Mouse (Mus musculus): Measurements from ENCODE around the gene Grhpr. TPM values are rescaled to one million over a fixed set of nuclear protein-coding genes. Genes with fewer than 3 reads are reported as not detected.

Gene Grhpr
- polyA plus RNA-seq, 1 experiment from 2014 or later: 33.5 TPM

DNA sequence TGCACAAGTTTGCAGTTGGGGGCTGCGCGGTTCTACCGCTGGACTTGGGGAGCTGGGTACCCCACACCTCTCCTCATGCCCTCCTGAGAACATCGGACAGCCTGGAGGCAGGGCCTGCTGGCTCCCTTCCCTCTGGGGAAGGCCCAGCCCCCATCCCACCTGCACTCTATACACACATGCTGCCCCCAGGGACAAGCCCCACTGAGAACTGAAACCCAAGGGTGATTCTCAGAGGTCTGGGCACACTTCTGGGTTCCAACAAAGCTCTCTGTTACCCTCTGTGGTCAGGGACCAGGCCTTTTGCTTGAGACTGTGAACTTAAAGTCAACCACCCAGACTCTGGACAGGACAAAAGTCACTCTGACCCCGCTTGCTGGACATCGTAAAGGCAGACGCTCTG, 11.1 kb upstream of the Grhpr start:
- no peaks in the 10 kb centered on the region for H3K9me3 ChIP-seq (ENCODE audit: control insufficient read depth, low read length)
- H3K27me3 ChIP-seq (replicated peaks; ENCODE audit: control insufficient read depth, insufficient read depth, low read length): no peaks in the 10 kb centered on the region
- no peak overlapping the region for H3K4me2 ChIP-seq (ENCODE audit: low read length)
- 90% methylated on average over 7 of the region's 7 CpGs for WGBS
- H3K4me3 ChIP-seq (ENCODE audit: low read length): no peak overlapping the region
- no peaks in the 10 kb centered on the region for H3K36me3 ChIP-seq (ENCODE audit: control insufficient read depth, insufficient read depth, low read length)
- H3K9ac ChIP-seq (ENCODE audit: low read depth, low read length): no peak overlapping the region
- H3K4me1 ChIP-seq (ENCODE audit: control insufficient read depth, insufficient read depth, low read depth, low read length): no peaks in the 10 kb centered on the region
- no peak for ATAC-seq
- no peak overlapping the region for H3K27ac ChIP-seq (ENCODE audit: low read depth, low read length)

DNA sequence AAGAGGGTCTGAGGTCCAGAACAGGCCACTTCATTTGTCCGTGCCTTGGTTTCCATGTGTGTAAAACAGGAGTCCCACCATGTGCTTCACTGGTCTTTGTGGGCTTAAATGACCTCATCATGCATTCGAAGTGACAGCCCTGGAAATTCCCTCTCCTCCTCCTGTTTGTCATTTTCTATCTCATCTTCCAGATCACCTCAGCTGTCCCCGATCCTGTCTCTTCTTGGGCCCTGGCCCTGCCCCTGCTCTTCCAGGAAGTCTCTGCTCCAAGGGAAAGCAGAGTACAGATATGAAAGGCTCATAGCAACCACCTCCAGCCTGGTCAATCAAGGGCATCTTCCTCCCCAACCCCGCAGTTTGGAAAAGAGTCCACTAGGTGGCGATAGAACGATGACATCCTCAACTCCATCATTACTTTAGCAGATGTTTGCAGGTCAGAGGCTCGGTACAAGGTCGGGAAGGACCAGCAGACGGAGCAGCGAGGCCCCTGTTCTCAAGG, 10.5 kb upstream of the Grhpr start:
- H3K27me3 ChIP-seq (replicated peaks; ENCODE audit: control insufficient read depth, insufficient read depth, low read length): no peaks in the 10 kb centered on the region
- ATAC-seq: no peak
- H3K9me3 ChIP-seq (ENCODE audit: control insufficient read depth, low read length): no peaks in the 10 kb centered on the region
- no peak overlapping the region for H3K9ac ChIP-seq (ENCODE audit: low read depth, low read length)
- WGBS: 25% methylated on average over 10 of the region's 10 CpGs
- H3K4me2 ChIP-seq (ENCODE audit: low read length): no peak overlapping the region
- no peaks in the 10 kb centered on the region for H3K4me1 ChIP-seq (ENCODE audit: control insufficient read depth, insufficient read depth, low read depth, low read length)
- H3K4me3 ChIP-seq (ENCODE audit: low read length): no peak overlapping the region
- H3K36me3 ChIP-seq (ENCODE audit: control insufficient read depth, insufficient read depth, low read length): no peaks in the 10 kb centered on the region
- no peak overlapping the region for H3K27ac ChIP-seq (ENCODE audit: low read depth, low read length)

DNA sequence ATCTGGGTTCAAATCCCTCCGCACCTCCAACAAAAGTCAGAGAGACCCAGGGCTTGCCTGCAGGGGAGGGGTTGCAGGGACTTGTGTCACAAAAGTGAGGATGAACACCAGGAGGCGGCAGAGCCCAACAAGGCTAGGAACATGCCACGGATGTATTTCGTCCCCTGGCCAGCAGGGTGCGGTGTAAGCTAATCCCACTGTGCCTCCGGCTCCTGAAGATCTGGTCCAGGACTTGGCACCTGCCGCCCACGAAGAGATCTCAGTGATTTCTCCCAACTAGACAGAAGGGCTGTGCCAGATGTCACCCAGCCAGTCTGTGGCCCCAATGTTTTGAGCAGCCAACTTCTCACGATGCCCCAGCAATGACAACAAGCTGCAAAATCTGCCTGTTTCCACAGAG, 7.7 kb upstream of the Grhpr start:
- no peaks in the 10 kb centered on the region for H3K4me1 ChIP-seq (ENCODE audit: control insufficient read depth, insufficient read depth, low read depth, low read length)
- no peaks in the 10 kb centered on the region for H3K9me3 ChIP-seq (ENCODE audit: control insufficient read depth, low read length)
- H3K4me3 ChIP-seq (ENCODE audit: low read length): no peak overlapping the region
- peak; percentile 49; the same call in 1 of the 2 replicates for ATAC-seq
- H3K36me3 ChIP-seq (ENCODE audit: control insufficient read depth, insufficient read depth, low read length): no peaks in the 10 kb centered on the region
- H3K9ac ChIP-seq (ENCODE audit: low read depth, low read length): no peak overlapping the region
- no peaks in the 10 kb centered on the region for H3K27me3 ChIP-seq (replicated peaks; ENCODE audit: control insufficient read depth, insufficient read depth, low read length)
- no peak overlapping the region for H3K27ac ChIP-seq (ENCODE audit: low read depth, low read length)
- 14% methylated on average over 9 of the region's 9 CpGs for WGBS
- H3K4me2 ChIP-seq (ENCODE audit: low read length): peak overlapping the region; percentile 37

DNA sequence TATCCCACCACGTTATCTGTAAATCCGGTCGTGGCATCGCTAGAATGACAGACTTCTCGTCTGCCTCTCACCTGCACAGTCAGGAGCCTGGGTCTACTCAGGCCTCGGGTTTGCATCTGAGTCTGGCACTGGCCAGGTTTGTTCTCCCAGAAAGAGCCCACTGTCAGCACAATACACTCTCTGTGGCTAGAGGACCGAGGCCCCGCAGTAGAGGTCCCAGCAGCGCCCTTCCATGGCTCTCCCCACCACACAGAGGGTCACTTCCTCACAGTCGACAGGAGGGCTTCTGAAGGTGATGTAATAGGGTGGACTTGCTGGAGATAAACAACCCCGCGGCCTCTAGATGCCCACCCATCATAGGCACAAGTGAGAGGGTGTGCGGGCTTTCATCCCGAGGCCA, 7.3 kb upstream of the Grhpr start:
- Histone ChIP-seq H3K9ac (ENCODE audit: low read depth, low read length) (no peak overlapping the region), H3K4me3 (ENCODE audit: low read length) (no peak overlapping the region), H3K36me3 (ENCODE audit: control insufficient read depth, insufficient read depth, low read length) (no peaks in the 10 kb centered on the region), H3K27ac (ENCODE audit: low read depth, low read length) (no peak overlapping the region), H3K9me3 (ENCODE audit: control insufficient read depth, low read length) (no peaks in the 10 kb centered on the region), H3K4me1 (ENCODE audit: control insufficient read depth, insufficient read depth, low read depth, low read length) (no peaks in the 10 kb centered on the region), H3K4me2 (ENCODE audit: low read length) (peak overlapping the region; percentile 37), H3K27me3 (replicated peaks; ENCODE audit: control insufficient read depth, insufficient read depth, low read length) (no peaks in the 10 kb centered on the region)
- ATAC-seq: no peak
- WGBS: 48% methylated on average over 14 of the region's 14 CpGs

DNA sequence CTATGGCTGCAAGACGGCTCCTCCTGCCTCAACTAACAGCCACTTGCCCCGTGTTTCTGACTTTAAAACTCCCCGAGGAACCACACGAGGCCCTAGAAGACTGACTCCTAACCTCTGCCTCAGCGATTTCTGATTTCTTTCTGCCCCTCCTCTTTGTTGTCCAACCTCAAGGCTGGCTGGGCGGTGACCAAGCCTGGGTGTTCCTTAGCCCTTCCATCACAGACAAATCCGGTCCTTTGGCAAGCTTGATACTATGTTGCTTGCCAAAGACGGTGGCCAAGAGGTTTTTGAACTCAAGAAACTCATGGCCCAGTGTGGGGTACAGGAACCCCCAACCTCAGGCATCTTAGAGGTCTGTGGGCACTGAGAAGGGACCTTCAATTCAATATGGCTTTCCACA, 6.9 kb upstream of the Grhpr start:
- H3K36me3 ChIP-seq (ENCODE audit: control insufficient read depth, insufficient read depth, low read length): no peaks in the 10 kb centered on the region
- no peak overlapping the region for H3K27ac ChIP-seq (ENCODE audit: low read depth, low read length)
- no peak overlapping the region for H3K4me2 ChIP-seq (ENCODE audit: low read length)
- no peak for ATAC-seq
- H3K27me3 ChIP-seq (replicated peaks; ENCODE audit: control insufficient read depth, insufficient read depth, low read length): no peaks in the 10 kb centered on the region
- no peaks in the 10 kb centered on the region for H3K9me3 ChIP-seq (ENCODE audit: control insufficient read depth, low read length)
- H3K9ac ChIP-seq (ENCODE audit: low read depth, low read length): no peak overlapping the region
- 67% methylated on average over 8 of the region's 8 CpGs for WGBS
- H3K4me3 ChIP-seq (ENCODE audit: low read length): no peak overlapping the region
- H3K4me1 ChIP-seq (ENCODE audit: control insufficient read depth, insufficient read depth, low read depth, low read length): no peaks in the 10 kb centered on the region

DNA sequence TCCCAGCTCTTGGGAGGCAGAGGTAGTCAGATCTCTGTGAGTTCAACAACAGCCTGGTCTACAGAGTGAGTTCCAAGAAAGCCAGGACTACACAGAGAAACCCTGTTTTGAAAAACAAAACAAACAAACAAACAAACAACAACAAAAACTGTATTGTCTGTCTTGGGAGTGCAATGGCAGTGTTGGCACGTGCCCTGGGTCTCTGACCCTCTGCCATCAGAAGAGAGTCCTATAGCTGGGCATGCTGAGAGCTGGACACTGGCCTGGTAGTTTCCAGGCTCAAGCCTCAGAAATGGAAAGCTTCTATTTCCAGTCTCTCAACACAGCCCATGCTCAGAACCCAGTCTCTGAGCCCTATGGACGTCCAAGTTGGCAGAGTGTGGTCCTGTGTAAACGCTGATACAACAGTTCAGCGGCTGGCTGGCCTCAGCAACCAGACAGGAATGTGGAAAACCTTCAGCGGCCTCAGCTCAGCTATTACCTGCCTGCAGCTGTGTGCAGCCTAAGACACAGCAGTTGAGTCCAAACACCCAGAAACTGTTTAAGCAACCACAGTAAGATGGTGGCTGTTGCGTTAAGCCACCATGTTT, 5.1 kb upstream of the Grhpr start:
- Histone ChIP-seq H3K27ac (ENCODE audit: low read depth, low read length) (no peak overlapping the region), H3K27me3 (replicated peaks; ENCODE audit: control insufficient read depth, insufficient read depth, low read length) (no peaks in the 10 kb centered on the region), H3K36me3 (ENCODE audit: control insufficient read depth, insufficient read depth, low read length) (no peaks in the 10 kb centered on the region), H3K9me3 (ENCODE audit: control insufficient read depth, low read length) (no peaks in the 10 kb centered on the region), H3K4me1 (ENCODE audit: control insufficient read depth, insufficient read depth, low read depth, low read length) (no peaks in the 10 kb centered on the region), H3K4me3 (ENCODE audit: low read length) (no peak overlapping the region), H3K4me2 (ENCODE audit: low read length) (no peak overlapping the region), H3K9ac (ENCODE audit: low read depth, low read length) (no peak overlapping the region)
- 73% methylated on average over 6 of the region's 6 CpGs for WGBS
- no peak for ATAC-seq

DNA sequence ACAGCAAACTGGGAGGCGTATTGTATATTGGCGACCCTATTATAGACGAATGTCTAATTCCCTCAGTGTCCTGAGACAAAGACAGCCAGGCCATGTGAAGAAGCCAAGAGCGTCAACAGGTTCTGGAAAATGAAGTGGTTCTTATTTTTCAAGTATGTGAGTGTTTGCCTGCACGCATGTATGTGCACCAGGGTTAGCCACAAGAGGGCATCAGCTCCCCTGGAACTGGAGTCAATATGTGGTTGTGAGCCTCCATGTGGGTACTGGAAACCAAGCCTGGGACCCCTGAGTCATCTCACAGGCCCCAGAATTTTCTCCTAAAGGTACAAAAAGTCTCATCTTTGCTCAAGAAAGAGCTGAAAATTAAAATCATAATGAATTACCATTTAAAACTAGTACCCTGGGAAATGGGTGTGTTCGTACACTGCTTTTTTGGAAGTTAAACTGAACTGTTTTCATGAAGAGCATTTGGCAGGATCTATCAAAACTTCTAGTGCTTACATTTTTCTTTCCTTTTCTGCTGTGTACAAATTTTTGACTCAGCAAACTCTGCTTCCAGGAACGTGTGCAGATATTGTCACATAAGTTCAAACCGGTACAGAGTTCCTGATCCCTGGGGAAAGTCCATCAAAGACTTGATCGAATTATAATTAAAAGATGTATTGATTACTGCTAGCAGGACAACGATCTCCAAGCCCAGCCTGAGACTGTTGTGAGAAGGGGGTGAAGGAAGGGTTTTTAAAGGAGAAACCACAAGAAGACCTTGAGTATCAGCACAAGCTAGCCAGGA, 4.1 kb upstream of the Grhpr start:
- no peak overlapping the region for H3K9ac ChIP-seq (ENCODE audit: low read depth, low read length)
- H3K27ac ChIP-seq (ENCODE audit: low read depth, low read length): no peak overlapping the region
- H3K4me3 ChIP-seq (ENCODE audit: low read length): no peak overlapping the region
- no peak for ATAC-seq
- H3K27me3 ChIP-seq (replicated peaks; ENCODE audit: control insufficient read depth, insufficient read depth, low read length): no peaks in the 10 kb centered on the region
- no peaks in the 10 kb centered on the region for H3K36me3 ChIP-seq (ENCODE audit: control insufficient read depth, insufficient read depth, low read length)
- H3K4me2 ChIP-seq (ENCODE audit: low read length): no peak overlapping the region
- 90% methylated on average over 10 of the region's 10 CpGs for WGBS
- 0 out of 2 replicates have a peak, but pooled peaks cover 4% of the 10 kb centered on the region for H3K4me1 ChIP-seq (ENCODE audit: control insufficient read depth, insufficient read depth, low read depth, low read length)
- H3K9me3 ChIP-seq (ENCODE audit: control insufficient read depth, low read length): no peaks in the 10 kb centered on the region

DNA sequence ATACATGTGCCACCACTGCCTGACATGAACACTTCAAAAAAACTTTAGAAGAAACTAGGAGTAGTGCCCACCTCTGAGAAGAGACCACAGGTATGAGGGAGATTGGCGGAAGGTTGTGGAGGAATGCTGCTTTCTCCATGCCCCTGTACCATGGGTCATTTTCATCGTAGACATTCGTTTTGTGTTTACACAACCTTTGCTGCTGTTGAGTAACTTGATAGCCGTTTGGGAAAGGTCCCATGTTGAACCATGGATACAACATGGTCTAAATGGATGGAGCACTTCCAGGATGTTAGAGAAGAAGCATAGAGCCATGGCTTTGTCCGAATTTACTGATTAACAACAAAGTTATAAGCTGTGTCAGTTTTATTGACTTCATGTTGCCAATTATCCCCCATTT, 3.0 kb upstream of the Grhpr start:
- Histone ChIP-seq H3K4me2 (ENCODE audit: low read length) (no peak overlapping the region), H3K4me1 (ENCODE audit: control insufficient read depth, insufficient read depth, low read depth, low read length) (0 out of 2 replicates have a peak, but pooled peaks cover 4% of the 10 kb centered on the region), H3K36me3 (ENCODE audit: control insufficient read depth, insufficient read depth, low read length) (no peaks in the 10 kb centered on the region), H3K4me3 (ENCODE audit: low read length) (no peak overlapping the region), H3K27me3 (replicated peaks; ENCODE audit: control insufficient read depth, insufficient read depth, low read length) (no peaks in the 10 kb centered on the region), H3K9me3 (ENCODE audit: control insufficient read depth, low read length) (no peaks in the 10 kb centered on the region), H3K27ac (ENCODE audit: low read depth, low read length) (no peak overlapping the region), H3K9ac (ENCODE audit: low read depth, low read length) (no peak overlapping the region)
- ATAC-seq: no peak
- WGBS: 81% methylated on average over 5 of the region's 5 CpGs

DNA sequence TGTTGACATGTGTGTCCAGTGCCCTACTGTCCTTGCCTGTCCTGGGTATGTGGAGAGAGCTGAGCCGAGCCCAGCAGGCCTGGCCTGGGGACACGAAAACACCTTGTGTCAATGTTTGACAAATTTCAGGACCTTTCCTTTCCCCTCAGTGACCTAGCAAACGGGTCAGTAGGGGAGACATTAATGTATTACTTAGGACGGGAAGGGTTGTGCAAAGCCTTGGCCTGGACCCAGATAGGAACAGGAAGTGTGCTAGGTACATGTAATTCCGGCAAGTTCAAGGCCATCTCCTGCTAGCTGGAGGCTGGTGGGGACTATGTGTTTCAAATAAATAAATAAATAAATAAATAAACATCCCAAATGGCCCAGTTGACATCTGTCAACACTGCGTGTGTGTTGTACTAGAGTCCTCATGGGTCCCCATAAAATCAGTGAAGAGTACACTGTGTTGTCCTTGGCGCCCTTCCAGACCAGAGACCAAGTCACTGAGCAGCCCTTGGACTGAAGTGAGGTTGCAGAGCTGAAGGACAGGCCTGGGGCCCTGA, 1.3 kb upstream of the Grhpr start:
- H3K9me3 ChIP-seq (ENCODE audit: control insufficient read depth, low read length): no peaks in the 10 kb centered on the region
- H3K27ac ChIP-seq (ENCODE audit: low read depth, low read length): no peak overlapping the region
- no peak for ATAC-seq
- H3K4me2 ChIP-seq (ENCODE audit: low read length): no peak overlapping the region
- no peak overlapping the region for H3K4me3 ChIP-seq (ENCODE audit: low read length)
- H3K9ac ChIP-seq (ENCODE audit: low read depth, low read length): no peak overlapping the region
- no peaks in the 10 kb centered on the region for H3K36me3 ChIP-seq (ENCODE audit: control insufficient read depth, insufficient read depth, low read length)
- no peaks in the 10 kb centered on the region for H3K27me3 ChIP-seq (replicated peaks; ENCODE audit: control insufficient read depth, insufficient read depth, low read length)
- WGBS: 75% methylated on average over 7 of the region's 7 CpGs
- 0 out of 2 replicates have a peak, but pooled peaks cover 4% of the 10 kb centered on the region for H3K4me1 ChIP-seq (ENCODE audit: control insufficient read depth, insufficient read depth, low read depth, low read length)

Data from hindbrain, embryonic 16.5 days (tissue).